Mouse (Mus musculus) layer of hippocampus, postnatal 25 days (tissue): ENCODE results near the gene Thra. TPM values are rescaled to one million over a fixed set of nuclear protein-coding genes. Genes with fewer than 3 reads are reported as not detected.
"Not testable (repeated sequence)": the region's sequence is repeated elsewhere in the genome, so short reads cannot be mapped to it uniquely, and the experiment has no call there.

Experiments
- DNase-seq, 2 experiments: peaks; one replicate each; pipeline ENCODE4 v3.0.0; 2022; ENCODE audit warnings: mixed read lengths in 2 of 2, low spot score in 1 of 2; ENCODE audit errors: extremely low spot score in 1 of 2
- total RNA-seq, 2 experiments: library from RNA; stranded (reverse); gene quantifications; 2 replicates each; pipeline ENCODE4 v1.2.3; 2021

Thra gene
- 1,000 to 10,000 TPM; 1,027 to 1,094 TPM for total RNA-seq

- peak; percentile 49 to 56 for DNase-seq
These were observed at the start of gene Thra for GRCm38 (mm10) chr11:98740393-98741050. Thra (plus strand) TSS chr11:98740638.

DNA sequence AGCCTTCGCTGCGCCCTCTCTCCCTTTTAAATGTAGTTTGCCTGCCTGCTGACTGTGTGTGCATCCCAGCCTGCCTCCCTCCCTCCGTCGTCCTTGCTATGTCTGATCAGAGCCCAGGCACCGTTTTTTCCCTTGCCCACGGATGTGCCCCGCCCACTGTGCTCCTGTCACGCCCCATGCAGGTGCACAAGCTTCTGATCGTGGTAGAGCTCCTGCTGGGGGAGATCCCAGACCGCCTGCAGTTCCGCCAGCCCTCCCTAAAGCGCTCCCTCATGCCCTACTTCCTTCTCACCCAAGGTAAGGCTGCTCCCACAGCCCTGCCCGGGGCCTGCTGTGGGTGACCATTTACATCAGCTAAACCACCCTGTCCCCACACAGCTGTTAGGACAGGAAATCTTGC is 47.2 kb upstream of the Thra start:
- DNase-seq: no peak

DNA sequence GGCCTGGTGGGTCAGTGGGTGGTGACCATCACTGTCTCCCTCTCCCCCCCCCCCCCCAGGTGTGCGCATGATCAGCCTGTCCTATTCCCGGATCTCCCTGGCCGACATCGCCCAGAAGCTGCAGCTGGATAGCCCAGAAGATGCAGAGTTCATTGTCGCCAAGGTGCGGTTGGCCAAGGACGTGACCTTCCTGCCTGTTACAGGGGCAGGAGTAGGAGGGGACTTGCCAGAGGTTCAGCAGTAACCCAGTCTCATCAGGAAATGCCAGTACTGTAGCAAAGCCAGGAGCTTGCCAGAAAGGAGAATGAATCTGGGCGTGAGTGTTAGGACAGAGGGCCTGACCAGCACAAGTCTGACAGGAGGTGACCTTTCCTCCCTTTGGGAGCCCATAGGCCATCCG is 46.7 kb upstream of the Thra start:
- no peak for DNase-seq

DNA sequence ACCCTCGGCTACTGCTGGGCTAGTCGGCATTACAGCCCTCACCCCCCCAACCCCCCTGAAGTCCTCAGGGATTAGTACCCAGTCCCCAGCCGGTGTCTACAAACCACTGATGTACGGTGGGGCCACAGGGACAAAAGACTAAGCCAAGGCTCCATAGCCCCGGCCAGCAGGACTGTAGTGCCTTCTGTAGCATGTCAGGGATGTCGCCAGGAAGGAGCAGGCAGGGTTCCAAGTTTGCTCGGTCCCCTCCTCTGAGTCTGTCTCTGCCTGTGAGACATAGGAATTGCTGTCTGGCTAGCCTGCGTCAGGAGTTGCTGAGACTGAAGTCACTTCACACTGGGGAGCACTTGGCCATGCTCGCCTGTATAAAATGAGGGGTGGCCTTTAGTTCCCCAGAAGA is 46.1 kb upstream of the Thra start:
- DNase-seq: no peak

GRCm38 (mm10) chr11:98695408-98695807 is 45.0 kb upstream of the Thra start:
- no peak for DNase-seq

DNA sequence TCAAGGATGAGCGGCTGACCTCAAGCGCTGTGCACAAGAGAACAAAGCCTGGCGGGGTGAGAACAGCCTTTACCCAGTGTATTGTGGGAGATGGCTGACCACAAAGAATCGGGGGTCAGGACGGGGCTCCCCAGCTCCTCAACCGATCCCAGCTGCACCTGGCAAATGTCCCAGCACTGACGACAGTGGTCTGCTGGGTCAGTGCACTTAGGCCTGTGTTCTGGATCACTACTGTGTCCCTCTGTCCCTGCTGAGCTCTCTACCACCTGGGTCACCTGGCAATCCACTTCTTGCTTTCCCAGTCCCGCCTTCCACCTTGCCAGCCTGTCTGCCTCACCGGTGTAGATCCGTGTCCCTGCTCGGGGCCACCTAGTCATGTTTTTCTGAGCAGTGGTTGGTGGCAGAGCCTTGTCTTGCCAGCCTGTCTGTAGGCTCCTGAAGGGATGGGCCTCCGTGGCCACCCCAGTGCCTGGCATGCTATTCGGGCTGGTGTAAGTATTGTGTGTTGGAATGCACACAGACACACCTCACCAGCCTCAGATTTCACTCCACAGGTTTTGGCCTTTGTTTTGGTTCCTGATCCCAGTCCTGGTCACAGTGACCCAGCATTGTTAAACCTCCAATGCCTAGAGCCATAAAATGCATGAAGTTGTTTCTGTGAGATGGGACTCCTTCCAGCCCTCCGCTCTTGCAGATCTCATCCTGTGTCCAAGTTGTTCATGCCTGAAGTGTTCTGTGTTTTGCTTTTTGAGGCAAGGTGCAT is 43.8 kb upstream of the Thra start:
- DNase-seq: no peak

GRCm38 (mm10) chr11:98697225-98697624 is 43.2 kb upstream of the Thra start:
- no peak for DNase-seq

GRCm38 (mm10) chr11:98698849-98699640 is 41.4 kb upstream of the Thra start:
- DNase-seq: no peak

DNA sequence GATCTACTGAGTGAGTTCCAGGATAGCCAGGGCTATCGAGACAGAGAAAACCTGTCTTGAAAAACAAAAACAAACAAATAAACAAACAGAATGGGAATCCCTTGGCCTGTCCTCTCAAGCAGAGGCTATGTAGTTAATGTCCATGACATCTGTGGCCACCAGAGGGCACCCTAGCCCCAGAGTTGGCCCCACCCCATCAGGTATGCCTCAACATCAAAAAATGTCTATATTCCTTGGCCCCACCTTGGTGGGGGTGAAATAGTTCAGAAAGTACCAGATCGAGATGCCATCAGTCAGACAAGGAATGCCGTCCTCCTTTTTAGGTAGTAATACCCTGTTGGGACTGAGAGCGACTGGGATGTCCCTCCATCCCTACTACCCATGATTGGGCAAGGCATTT is 40.5 kb upstream of the Thra start:
- DNase-seq: peak; percentile 74 to 88

DNA sequence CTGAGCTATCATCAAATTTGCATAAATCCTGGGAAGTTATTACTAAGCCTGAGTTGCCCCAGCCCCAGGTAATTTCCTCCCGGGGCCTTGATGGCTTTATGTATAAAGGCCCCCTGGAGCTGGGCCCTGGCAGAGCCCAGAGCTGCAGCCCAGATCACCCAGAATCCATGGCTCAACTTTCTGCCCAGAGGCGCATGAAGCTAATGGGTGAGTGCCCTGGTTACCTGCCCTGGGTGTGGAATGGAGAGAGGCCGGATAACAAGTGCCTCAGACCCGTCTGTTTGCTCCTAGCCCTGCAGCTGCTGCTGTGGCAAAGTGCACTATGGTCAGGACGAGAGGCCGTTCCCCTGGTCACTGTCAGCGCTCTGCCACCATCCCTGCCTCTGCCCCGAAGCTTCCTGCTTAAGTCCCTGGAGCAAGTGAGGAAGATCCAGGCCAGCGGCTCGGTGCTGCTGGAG is 39.2 kb upstream of the Thra start, which contains the start of gene Csf3:
Gene Csf3, plus strand, starts transcription at position 51 of the 458 bp plus-strand sequence.
- no peak for DNase-seq

- DNase-seq: no peak
These were observed 38.1 kb upstream of the Thra start for GRCm38 (mm10) chr11:98702323-98702722.

- DNase-seq: no peak
These were observed 35.4 kb upstream of the Thra start for GRCm38 (mm10) chr11:98705021-98705420.

GRCm38 (mm10) chr11:98707401-98708281 is 32.8 kb upstream of the Thra start:
- DNase-seq: no peak

DNA sequence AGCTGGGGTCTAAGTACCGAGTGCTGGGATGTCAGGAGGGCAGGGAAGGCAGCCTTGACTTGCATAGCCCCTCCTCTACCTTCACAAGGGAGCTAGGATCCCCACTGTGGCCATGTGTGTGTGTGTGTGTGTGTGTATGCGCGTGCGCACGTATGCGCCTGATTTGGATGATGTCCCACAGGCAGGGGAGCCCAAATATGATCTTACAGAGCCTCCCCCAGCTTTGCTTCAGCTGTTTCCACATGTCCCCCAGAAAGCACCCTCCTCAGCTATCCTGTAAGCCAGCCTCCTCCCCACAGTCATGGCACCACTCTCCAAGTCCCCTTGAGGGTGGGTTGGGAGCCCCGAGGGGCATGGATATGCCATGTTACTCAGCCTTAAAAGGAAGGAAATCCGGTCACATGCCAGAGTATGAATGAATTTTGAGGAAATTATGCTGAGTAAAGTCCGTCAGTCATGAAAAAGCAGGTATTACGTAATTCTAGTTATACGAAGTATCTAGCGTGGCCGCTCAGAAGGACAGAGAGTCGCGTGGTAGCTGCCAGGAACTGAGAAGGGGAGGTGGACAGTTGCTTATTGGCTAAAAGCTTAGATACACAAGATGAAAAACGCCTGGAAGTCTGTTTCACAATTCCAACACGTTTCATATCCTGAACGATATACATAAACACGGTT is 32.0 kb upstream of the Thra start:
- no peak for DNase-seq

DNA sequence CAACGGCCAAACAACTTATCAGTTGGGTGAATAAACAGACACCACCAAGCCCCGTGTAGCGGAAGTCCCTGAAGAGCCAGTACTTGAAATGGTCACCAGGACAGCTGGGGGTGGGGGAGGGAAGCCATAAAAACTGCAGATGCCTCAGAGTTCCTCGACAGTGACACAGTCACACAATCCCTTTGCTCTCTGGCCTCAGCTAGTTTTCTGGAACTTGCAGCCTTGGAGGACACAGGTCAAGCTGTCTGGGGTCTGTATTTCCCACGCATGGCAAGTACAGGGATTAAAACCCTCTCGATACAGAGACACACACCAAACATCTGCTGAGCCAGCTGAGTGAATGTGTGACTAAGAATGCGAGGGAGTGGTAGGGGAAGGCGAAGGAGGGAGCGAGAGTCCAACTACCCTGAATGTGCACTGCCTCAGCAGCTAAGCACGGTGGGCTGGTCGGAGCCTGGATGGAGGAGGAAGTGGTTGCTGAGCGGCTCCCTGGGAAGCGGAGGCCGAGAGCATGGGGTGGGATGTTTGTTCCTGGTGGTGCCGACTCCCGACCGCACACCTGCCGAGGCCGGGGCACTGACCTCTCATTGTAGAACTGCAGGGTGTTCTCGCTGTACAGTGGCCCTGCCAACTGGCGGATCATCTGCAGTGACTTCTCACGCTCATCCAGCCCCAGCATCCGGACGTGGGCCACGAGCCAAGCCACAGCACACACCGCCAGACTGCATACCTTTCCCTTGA is 31.3 kb upstream of the Thra start:
- DNase-seq: no peak

- peak; percentile 69 to 90 for DNase-seq
These were observed 29.9 kb upstream of the Thra start for GRCm38 (mm10) chr11:98710416-98711045.

- no peak for DNase-seq
These were observed 29.4 kb upstream of the Thra start for GRCm38 (mm10) chr11:98711046-98711434.

- DNase-seq: not testable (repeated sequence)
These were observed 28.4 kb upstream of the Thra start for GRCm38 (mm10) chr11:98712009-98712408.
